Comparison of ENCODE assay signal across 13 mouse cellular contexts in genomic region chr19:57436586-57437021, GRCm38 (mm10). TPM values are rescaled to one million over a fixed set of nuclear protein-coding genes. Genes with fewer than 3 reads are reported as not detected.
DNase-seq lines count a peak whose midpoint lies in the region; ATAC-seq and TF ChIP-seq lines count a peak whose summit lies in the region.
"Had no signal": no experiment of that assay in that cellular context is flagged by ENCODE, and none has a peak within 500 bp of the region (broad histone marks: within the 10 kb centered on the region; RNA-seq: fewer than 3 reads in every experiment).

No protein-coding gene starts in this region.

- no peak for ATAC-seq in neural tube, embryonic 13.5 days (ENCODE audit: low read depth)
- ATAC-seq in neural tube, embryonic 15.5 days (ENCODE audit: low FRiP score) = no peak
- no peak for ATAC-seq in embryonic facial prominence, embryonic 15.5 days (ENCODE audit: insufficient number of reproducible peaks, low FRiP score, low TSS enrichment, low read depth)
- ATAC-seq in kidney, postnatal 0 days (replicated peaks; ENCODE audit: low FRiP score, low read depth) = peak; percentile 78
- ATAC-seq in stomach, embryonic 16.5 days (ENCODE audit: insufficient read depth, low FRiP score) = peak; percentile 71; the same call in 1 of the 2 replicates
- ATAC-seq: hindbrain, embryonic 16.5 days had no signal

- WGBS in neural tube, embryonic 13.5 days = 64% methylated on average over 10 of the region's 10 CpGs
- 57% methylated on average over 10 of the region's 10 CpGs for WGBS in neural tube, embryonic 15.5 days
- 41% methylated on average over 10 of the region's 10 CpGs for WGBS in embryonic facial prominence, embryonic 15.5 days
- WGBS in kidney, postnatal 0 days = 50% methylated on average over 10 of the region's 10 CpGs
- 42% methylated on average over 10 of the region's 10 CpGs for WGBS in stomach, embryonic 16.5 days

- DNase-seq in kidney, postnatal 0 days (ENCODE audit: low spot score) = peak; percentile 94
- no peak for DNase-seq in testis, postnatal 14 days (ENCODE audit: low spot score)
- no peak for DNase-seq in thymus, postnatal 4 days
- DNase-seq: cerebellum, postnatal 14 days; gastrocnemius, postnatal 36 days; midbrain, embryonic 14.5 days had no signal

- H3K9ac ChIP-seq in neural tube, embryonic 13.5 days = no peak overlapping the region
- no peak overlapping the region for H3K9ac ChIP-seq in neural tube, embryonic 15.5 days (replicated peaks)
- no peak overlapping the region for H3K9ac ChIP-seq in embryonic facial prominence, embryonic 15.5 days
- no peak overlapping the region for H3K9ac ChIP-seq in kidney, postnatal 0 days (ENCODE audit: low read depth, low read length)
- no peak overlapping the region for H3K9ac ChIP-seq in stomach, embryonic 16.5 days (ENCODE audit: low read length)
- H3K9ac ChIP-seq: limb, embryonic 13.5 days had no signal

- H3K27me3 ChIP-seq in neural tube, embryonic 13.5 days = no peaks in the 10 kb centered on the region
- 0 out of 2 replicates have a peak, but pooled peaks cover 6% of the 10 kb centered on the region for H3K27me3 ChIP-seq in neural tube, embryonic 15.5 days (replicated peaks)
- no peaks in the 10 kb centered on the region for H3K27me3 ChIP-seq in embryonic facial prominence, embryonic 15.5 days
- no peaks in the 10 kb centered on the region for H3K27me3 ChIP-seq in kidney, postnatal 0 days (ENCODE audit: insufficient read depth, low read length)
- no peaks in the 10 kb centered on the region for H3K27me3 ChIP-seq in stomach, embryonic 16.5 days (ENCODE audit: control insufficient read depth, insufficient read depth, low read length)

- H3K4me2 ChIP-seq in neural tube, embryonic 13.5 days = no peak overlapping the region
- H3K4me2 ChIP-seq in neural tube, embryonic 15.5 days = no peak overlapping the region
- H3K4me2 ChIP-seq in embryonic facial prominence, embryonic 15.5 days (replicated peaks) = no peak overlapping the region
- H3K4me2 ChIP-seq in kidney, postnatal 0 days (ENCODE audit: low read length) = no peak overlapping the region
- H3K4me2 ChIP-seq in stomach, embryonic 16.5 days (ENCODE audit: low read depth, low read length) = no peak overlapping the region
- H3K4me2 ChIP-seq: limb, embryonic 13.5 days had no signal

- no peak for TF ChIP-seq CTCF in kidney, postnatal 0 days (IDR thresholded peaks at IDR 0.05; ENCODE audit: low read depth)

- H3K27ac ChIP-seq in neural tube, embryonic 13.5 days (replicated peaks) = 0 out of 2 replicates have a peak overlapping the region, but pooled peaks have one; percentile 10
- H3K27ac ChIP-seq in neural tube, embryonic 15.5 days (replicated peaks) = no peak overlapping the region
- 0 out of 2 replicates have a peak overlapping the region, but pooled peaks have one; percentile 5 for H3K27ac ChIP-seq in embryonic facial prominence, embryonic 15.5 days (replicated peaks)
- H3K27ac ChIP-seq in kidney, postnatal 0 days = peak overlapping the region; percentile 39
- H3K27ac ChIP-seq in stomach, embryonic 16.5 days (ENCODE audit: low read length) = 0 out of 2 replicates have a peak overlapping the region, but pooled peaks have one; percentile 4
- H3K27ac ChIP-seq: limb, embryonic 13.5 days had no signal

- H3K4me1 ChIP-seq in neural tube, embryonic 13.5 days (replicated peaks) = peaks cover 50% of the 10 kb centered on the region
- H3K4me1 ChIP-seq in neural tube, embryonic 15.5 days = peaks cover 26% of the 10 kb centered on the region
- H3K4me1 ChIP-seq in embryonic facial prominence, embryonic 15.5 days = 0 out of 2 replicates have a peak, but pooled peaks cover 6% of the 10 kb centered on the region
- H3K4me1 ChIP-seq in kidney, postnatal 0 days (replicated peaks; ENCODE audit: insufficient read depth, low read length) = peaks cover 3% of the 10 kb centered on the region
- peaks cover 5% of the 10 kb centered on the region; the same call in 1 of the 2 replicates for H3K4me1 ChIP-seq in stomach, embryonic 16.5 days (ENCODE audit: control insufficient read depth, insufficient read depth, low read length)

- no peak overlapping the region for H3K4me3 ChIP-seq in neural tube, embryonic 13.5 days
- H3K4me3 ChIP-seq in neural tube, embryonic 15.5 days (replicated peaks) = no peak overlapping the region
- H3K4me3 ChIP-seq in embryonic facial prominence, embryonic 15.5 days (replicated peaks) = no peak overlapping the region
- H3K4me3 ChIP-seq in kidney, postnatal 0 days (replicated peaks; ENCODE audit: low read depth, low read length) = no peak overlapping the region
- no peak overlapping the region for H3K4me3 ChIP-seq in stomach, embryonic 16.5 days (replicated peaks; ENCODE audit: low read length)
- H3K4me3 ChIP-seq: limb, embryonic 13.5 days had no signal

- no peaks in the 10 kb centered on the region for H3K9me3 ChIP-seq in neural tube, embryonic 13.5 days
- H3K9me3 ChIP-seq in neural tube, embryonic 15.5 days (replicated peaks) = no peaks in the 10 kb centered on the region
- H3K9me3 ChIP-seq in embryonic facial prominence, embryonic 15.5 days (replicated peaks) = no peaks in the 10 kb centered on the region
- no peaks in the 10 kb centered on the region for H3K9me3 ChIP-seq in kidney, postnatal 0 days (replicated peaks; ENCODE audit: low read length)
- no peaks in the 10 kb centered on the region for H3K9me3 ChIP-seq in stomach, embryonic 16.5 days (replicated peaks; ENCODE audit: control insufficient read depth, low read length)
- H3K9me3 ChIP-seq: G1E; limb, embryonic 13.5 days had no signal

- H3K36me3 ChIP-seq in neural tube, embryonic 13.5 days = no peaks in the 10 kb centered on the region
- no peaks in the 10 kb centered on the region for H3K36me3 ChIP-seq in neural tube, embryonic 15.5 days
- no peaks in the 10 kb centered on the region for H3K36me3 ChIP-seq in embryonic facial prominence, embryonic 15.5 days
- H3K36me3 ChIP-seq in kidney, postnatal 0 days (ENCODE audit: insufficient read depth, low read length) = no peaks in the 10 kb centered on the region
- H3K36me3 ChIP-seq in stomach, embryonic 16.5 days (ENCODE audit: control insufficient read depth, insufficient read depth, low read length) = no peaks in the 10 kb centered on the region
- H3K36me3 ChIP-seq: G1E; limb, embryonic 13.5 days had no signal

RNA-seq across cellular contexts. Expression of gene Trub1, which starts 16.1 kb away (rescaled TPM):
- 15.1 and 15.7 TPM in 2 replicates for polyA plus RNA-seq in neural tube, embryonic 13.5 days (2015; fragmentation: Nextera tagmentation; extraction: Ambion mirVana)
- polyA plus RNA-seq in neural tube, embryonic 15.5 days (2015; fragmentation: Nextera tagmentation; extraction: Ambion mirVana) = 14.9 and 17.8 TPM in 2 replicates
- polyA plus RNA-seq in embryonic facial prominence, embryonic 15.5 days (2015; fragmentation: Nextera tagmentation; extraction: Ambion mirVana) = 21.7 and 24.1 TPM in 2 replicates
- polyA plus RNA-seq in kidney, postnatal 0 days (2015; fragmentation: Nextera tagmentation; extraction: Ambion mirVana) = 24.8 and 25.5 TPM in 2 replicates
- polyA plus RNA-seq in stomach, embryonic 16.5 days (2015; fragmentation: Nextera tagmentation; extraction: Ambion mirVana) = 24.7 and 25.8 TPM in 2 replicates

Comparison
In these comparisons a context has a peak if more than half of its experiments do, and no peak if none do; other contexts are left out.
1. ATAC-seq: peak in kidney, postnatal 0 days (single experiment) and stomach, embryonic 16.5 days (single experiment); none in neural tube, embryonic 13.5 days (single experiment), neural tube, embryonic 15.5 days (single experiment) and embryonic facial prominence, embryonic 15.5 days (single experiment).